Mouse (Mus musculus) frontal cortex, postnatal 10 days (tissue): Measurements from ENCODE around the gene Lrrc10.
A peak's percentile ranks its signal among the peaks of the same experiment; 100 is the strongest.
"Not testable (repeated sequence)": the region's sequence is repeated elsewhere in the genome, so short reads cannot be mapped to it uniquely, and the experiment has no call there.

Source experiments
- DNase-seq, 2 experiments: peaks; one replicate each; pipeline ENCODE4 v3.0.0; 2022; ENCODE audit warnings: low spot score in 2 of 2, mixed read lengths in 1 of 2

Lrrc10 gene

GRCm38 (mm10) chr10:117043497-117044166, 1.5 kb upstream of the Lrrc10 start:
- not testable (repeated sequence) for DNase-seq

GRCm38 (mm10) chr10:117049253-117049652, 4.1 kb downstream of the Lrrc10 start:
- no peak for DNase-seq

GRCm38 (mm10) chr10:117049961-117050597, 4.9 kb downstream of the Lrrc10 start:
- DNase-seq, result no peak

DNA sequence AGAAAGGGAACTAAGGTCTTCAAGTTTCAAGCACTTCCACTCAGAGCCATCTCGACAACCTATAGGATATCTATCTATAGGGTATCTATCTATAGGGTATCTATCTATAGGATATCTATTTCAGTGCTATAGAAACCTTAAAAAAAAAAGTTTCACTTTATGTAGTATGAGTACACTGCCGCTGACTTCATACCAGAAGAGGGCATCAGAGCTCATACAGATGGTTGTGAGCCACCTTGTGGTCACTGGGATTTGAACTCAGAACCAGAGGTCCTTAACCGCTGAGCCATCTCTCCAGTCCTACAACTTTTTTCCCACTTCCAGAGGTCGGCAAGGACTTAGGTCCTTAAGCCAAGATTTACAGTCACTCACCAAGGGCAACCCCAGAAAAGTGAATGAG, 10.5 kb downstream of the Lrrc10 start:
- no peak for DNase-seq

GRCm38 (mm10) chr10:117062894-117063253, 17.7 kb downstream of the Lrrc10 start:
- no peak for DNase-seq

DNA sequence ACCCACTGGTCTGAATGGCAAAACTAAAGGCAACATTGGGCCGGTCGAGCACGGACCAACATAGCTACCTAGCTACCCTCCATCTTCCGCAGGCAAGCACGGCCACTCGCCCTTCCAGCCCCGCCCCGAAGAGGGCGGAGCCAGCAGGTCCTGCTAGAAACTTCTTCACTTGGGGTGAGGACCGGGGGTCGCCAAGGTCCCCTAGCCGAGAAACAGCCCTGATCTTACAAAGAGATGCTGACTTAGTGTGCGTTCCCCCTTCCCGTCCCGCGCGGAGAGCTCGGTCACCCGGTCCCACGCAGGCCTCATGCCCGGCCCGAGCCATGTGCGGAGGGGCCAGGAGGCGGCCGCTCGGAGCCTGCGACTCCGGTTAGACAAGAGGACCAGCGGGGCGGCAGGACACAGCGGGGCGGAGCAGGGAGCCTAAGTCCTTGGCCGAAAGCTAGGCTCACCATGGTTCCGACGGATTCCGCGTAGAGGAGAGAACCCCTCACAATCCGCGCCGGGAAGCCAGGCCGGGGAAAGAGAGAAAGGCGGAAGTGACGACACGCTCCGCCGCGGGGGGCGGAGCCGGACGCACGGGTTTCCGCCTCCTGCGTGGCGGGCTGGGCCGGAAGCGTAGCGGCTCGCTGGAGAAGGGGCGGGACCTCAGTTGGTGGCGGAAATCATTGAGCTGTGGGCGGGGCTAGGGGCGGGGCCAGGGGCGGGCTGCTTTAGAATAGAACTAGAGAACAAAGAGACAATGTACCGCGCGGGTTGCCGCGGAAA, 18.3 kb downstream of the Lrrc10 start, which contains the start of gene Cct2:
Gene Cct2, minus strand, starts transcription at position 561 of the 768 bp plus-strand sequence.
- peak; percentile 82 to 90 for DNase-seq

DNA sequence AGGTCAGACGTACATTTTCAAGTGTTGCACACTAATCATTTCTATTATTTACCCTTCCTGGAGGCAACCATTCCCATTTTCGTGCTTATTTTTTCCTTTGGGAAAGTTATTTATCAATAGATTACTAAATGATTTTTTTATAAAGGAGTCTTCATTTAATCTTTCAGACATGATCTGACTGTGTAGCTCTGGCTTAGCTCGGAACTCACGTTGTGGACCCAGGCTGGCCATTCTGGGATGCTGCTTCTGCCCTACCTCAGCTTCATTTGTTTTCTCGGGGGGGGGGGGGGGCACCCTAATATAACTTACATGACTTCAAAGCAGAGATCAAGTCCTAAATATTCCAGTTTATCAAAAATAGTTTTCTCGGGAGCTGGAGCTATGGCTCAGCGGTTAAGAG, 18.9 kb downstream of the Lrrc10 start:
- DNase-seq, result no peak

DNA sequence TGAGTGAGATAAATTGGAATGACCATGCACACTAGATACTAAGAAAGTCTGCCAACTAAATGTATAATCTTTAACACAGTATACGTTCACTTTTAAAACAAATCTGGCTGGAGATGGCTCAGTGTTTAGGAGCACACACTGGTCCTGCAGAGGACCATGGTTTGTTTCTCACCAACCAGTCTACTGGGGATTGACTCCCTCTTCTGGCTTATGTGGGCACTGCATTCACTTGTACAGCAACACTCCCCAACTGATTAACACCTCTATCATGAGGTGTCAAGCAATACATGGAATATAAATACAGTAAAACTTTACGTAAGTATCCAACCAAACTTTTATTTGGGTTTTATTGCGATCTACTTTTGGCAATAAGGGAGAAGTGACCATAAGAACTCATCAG, 24.0 kb downstream of the Lrrc10 start:
- DNase-seq, result no peak

DNA sequence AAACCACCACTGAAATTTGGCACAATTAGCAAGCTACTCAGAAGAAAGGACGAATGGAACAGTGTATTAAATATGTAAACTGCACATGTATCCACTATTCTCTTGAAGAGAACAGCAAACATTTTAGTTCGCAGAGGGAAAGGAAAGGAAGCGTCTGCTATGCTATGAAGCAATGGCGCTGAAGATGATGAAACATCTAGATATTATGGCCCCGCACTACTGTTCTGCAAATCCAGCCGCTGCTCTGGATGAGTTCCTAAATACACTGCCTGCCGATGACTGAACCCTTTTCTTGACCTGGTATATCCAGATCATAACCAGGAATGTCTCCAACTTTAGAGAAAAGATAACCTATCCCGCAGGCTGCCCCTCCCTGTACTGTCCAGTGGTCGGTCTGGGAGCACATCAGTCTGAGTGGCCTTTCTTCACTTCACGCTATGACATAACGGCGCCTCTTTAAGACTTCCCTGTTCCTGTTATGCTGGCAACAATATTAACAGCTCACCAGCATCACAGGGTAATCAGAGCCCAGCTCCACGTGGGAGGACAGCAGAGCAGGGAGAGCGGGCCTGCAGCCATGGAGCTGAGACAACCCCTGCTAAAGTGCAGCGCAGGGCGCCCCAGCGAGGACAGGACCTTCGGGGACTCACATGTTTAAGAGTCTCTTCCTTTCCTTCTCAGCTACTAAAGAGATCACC, 27.2 kb downstream of the Lrrc10 start:
- no peak for DNase-seq

DNA sequence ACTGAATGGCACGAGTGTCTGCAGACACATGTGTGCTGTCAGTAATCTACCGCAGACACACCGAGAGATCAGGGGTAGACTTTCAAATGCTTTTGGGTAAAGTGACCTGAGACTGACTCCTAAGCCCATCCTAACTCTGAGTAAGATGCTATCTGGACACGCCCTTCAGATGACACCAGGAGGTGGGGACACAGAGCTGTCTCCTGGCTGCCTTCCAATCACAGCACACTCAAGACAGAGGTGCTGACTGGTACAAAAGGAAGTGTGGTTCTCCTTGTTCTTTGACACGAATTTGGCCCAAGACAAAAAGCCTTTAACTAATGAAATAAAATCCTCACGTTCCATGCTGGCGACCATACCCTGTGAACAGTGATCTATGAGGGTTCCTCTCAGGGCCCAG, 28.0 kb downstream of the Lrrc10 start:
- no peak for DNase-seq

GRCm38 (mm10) chr10:117078284-117078683, 33.1 kb downstream of the Lrrc10 start:
- DNase-seq, result no peak

DNA sequence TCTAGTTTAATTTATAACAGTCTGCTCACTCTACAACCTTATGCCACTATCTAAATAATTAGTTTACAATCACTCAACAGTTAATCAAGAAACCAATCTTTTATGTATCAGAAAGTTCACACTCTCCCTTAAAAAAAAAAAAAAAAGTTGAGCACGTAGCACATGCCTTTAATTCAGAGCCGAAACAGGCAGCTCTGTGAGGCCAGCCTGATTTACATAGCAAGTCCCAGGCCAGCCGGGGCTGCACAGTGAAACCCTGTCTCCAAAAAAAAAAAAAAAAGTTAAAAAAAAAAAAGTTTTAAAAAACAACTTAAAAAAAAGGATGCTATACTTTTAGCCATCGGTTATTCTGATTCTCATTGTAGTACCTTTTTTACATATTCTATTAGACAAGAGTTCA, 36.2 kb downstream of the Lrrc10 start:
- DNase-seq, result no peak

DNA sequence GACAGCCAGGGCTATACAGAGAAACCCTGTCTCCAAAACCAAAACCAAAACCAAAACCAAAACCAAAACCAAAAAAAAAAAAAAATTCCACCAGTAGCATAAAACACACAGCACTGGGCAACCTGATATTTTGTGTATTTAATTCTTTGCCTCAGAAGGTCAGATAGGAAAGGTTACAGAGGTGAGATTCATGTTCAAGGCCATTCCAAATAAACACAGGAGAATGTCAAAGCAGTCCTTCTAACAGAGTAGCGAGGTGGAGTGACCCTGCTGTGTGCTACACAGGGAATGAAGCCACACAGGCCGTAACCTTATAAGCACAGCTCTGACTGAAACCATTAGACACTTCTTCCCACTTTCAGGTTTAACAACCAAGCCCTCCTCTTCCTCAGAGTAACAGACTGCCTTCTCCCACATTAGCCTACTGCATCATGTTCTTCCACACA, 36.8 kb downstream of the Lrrc10 start:
- DNase-seq, result no peak

- no peak for DNase-seq
Measured at GRCm38 (mm10) chr10:117089628-117090027, 44.5 kb downstream of the Lrrc10 start.

- peak; percentile 29 to 61 for DNase-seq
Measured at GRCm38 (mm10) chr10:117094504-117095329, 49.6 kb downstream of the Lrrc10 start.

GRCm38 (mm10) chr10:117096096-117096495, 51.0 kb downstream of the Lrrc10 start:
- no peak for DNase-seq
